Mouse (Mus musculus): ENCODE results near the gene Serpinb9c. TPM values are rescaled to one million over a fixed set of nuclear protein-coding genes. Genes with fewer than 3 reads are reported as not detected.

Gene Serpinb9c
- polyA plus RNA-seq (2017; shearing (Covaris generic)) = not detected

GRCm38 (mm10) chr13:33159642-33160041 lies at the start of gene Serpinb9c:
Gene Serpinb9c (minus strand): TSS chr13:33159742.

DNA sequence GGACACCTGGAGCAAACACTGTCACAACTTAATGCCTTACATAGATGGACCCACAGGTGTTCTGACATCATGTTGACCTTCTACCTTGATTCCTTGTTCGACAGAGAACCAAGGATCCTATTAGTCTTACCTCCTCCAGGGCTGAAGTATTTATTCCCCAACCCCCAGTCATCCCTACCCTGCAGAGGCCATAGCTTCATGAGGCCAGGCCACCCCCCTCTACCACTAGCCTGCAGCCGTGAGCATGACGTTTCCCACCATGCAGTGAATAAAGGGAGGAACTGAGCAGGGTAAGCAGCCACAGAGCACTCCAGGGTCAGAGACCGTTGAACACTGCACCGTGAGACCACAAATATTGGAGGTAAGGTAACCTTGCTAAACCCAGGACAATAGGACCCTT lies 33.1 kb upstream of the Serpinb9c start, which contains the start of gene Serpinb9d:
Serpinb9d (plus strand) TSS at position 301 of the 400 bp plus-strand sequence.

Other genes starting within 250 kb of the Serpinb9c start
- 70.7 TPM for gene Serpinb6b, start 194.5 kb downstream of the Serpinb9c start, polyA plus RNA-seq (2017; shearing (Covaris generic))
- gene Serpinb9, start 156.5 kb downstream of the Serpinb9c start, polyA plus RNA-seq (2017; shearing (Covaris generic)) = 145 TPM
- gene Serpinb9b, start 132.3 kb downstream of the Serpinb9c start, polyA plus RNA-seq (2017; shearing (Covaris generic)) = 0.21 TPM
- gene Serpinb1b, start 81.2 kb downstream of the Serpinb9c start, polyA plus RNA-seq (2017; shearing (Covaris generic)) = 1.3 TPM
- gene Serpinb9d, start 33.2 kb upstream of the Serpinb9c start, polyA plus RNA-seq (2017; shearing (Covaris generic)) = not detected
- gene Serpinb9e, start 89.9 kb upstream of the Serpinb9c start, polyA plus RNA-seq (2017; shearing (Covaris generic)) = not detected
- not detected for gene Serpinb9f, start 164.3 kb upstream of the Serpinb9c start, polyA plus RNA-seq (2017; shearing (Covaris generic))
- not detected for gene Gm11397, start 236.0 kb upstream of the Serpinb9c start, polyA plus RNA-seq (2017; shearing (Covaris generic))

All from effector memory CD4-positive, alpha-beta T cell, adult 5 months (primary cell).